Mouse (Mus musculus) heart, embryonic 14.5 days (tissue): ENCODE data around the gene Frmd6. TPM values are rescaled to one million over a fixed set of nuclear protein-coding genes. Genes with fewer than 3 reads are reported as not detected.

Experiments used
- ATAC-seq: fragments of 200-750 bp; cut with Nextera tagmentation; 2 replicates; pipeline ENCODE4 v1.8.0; 2017; ENCODE audit warnings: low read depth, moderate TSS enrichment; ENCODE audit not compliant: insufficient number of reproducible peaks, insufficient read depth, low FRiP score
- H3K27ac ChIP-seq, 2 experiments: fragments of 200-500 bp in 1 of 2; fragments of 300-500 bp in 1 of 2; sonication (generic) in 1 of 2; replicated peaks in 1 of 2; 2 replicates each; pipeline ENCODE4 v1.5.1; 2012 to 2014; ENCODE audit warnings: low read depth in 2 of 2, low read length in 2 of 2, control low read depth in 1 of 2, mild to moderate bottlenecking in 1 of 2, mixed read lengths in 1 of 2; ENCODE audit not compliant: control insufficient read depth in 1 of 2, insufficient read depth in 1 of 2
- H3K27me3 ChIP-seq: fragments of 300-500 bp; sonication (generic); 2 replicates; pipeline ENCODE4 v1.6.1; 2014; ENCODE audit warnings: mild to moderate bottlenecking, low read length, control low read depth; ENCODE audit not compliant: control insufficient read depth, insufficient read depth
- H3K36me3 ChIP-seq: fragments of 300-500 bp; sonication (generic); 2 replicates; pipeline ENCODE4 v1.6.1; 2014; ENCODE audit warnings: mild to moderate bottlenecking, control low read depth, low read length, mixed read lengths; ENCODE audit not compliant: control insufficient read depth, insufficient read depth
- H3K4me1 ChIP-seq, 2 experiments: fragments of 200-500 bp in 1 of 2; fragments of 300-500 bp in 1 of 2; sonication (generic) in 1 of 2; 2 replicates each; pipeline ENCODE4 v1.6.1; 2012 to 2014; ENCODE audit warnings: low read length in 2 of 2, control low read depth in 1 of 2, mixed read lengths in 1 of 2; ENCODE audit not compliant: control insufficient read depth in 2 of 2, insufficient read depth in 2 of 2
- H3K4me2 ChIP-seq: fragments of 300-500 bp; sonication (generic); 2 replicates; pipeline ENCODE4 v1.6.1; 2014; ENCODE audit warnings: mild to moderate bottlenecking, low read length
- H3K4me3 ChIP-seq, 2 experiments: fragments of 200-500 bp in 1 of 2; fragments of 300-500 bp in 1 of 2; sonication (generic) in 1 of 2; 2 replicates each; pipeline ENCODE4 v1.5.1; 2012 to 2014; ENCODE audit warnings: low read length in 2 of 2, mild to moderate bottlenecking in 2 of 2, control low read depth in 1 of 2, low read depth in 1 of 2, moderate library complexity in 1 of 2; ENCODE audit not compliant: control insufficient read depth in 1 of 2, insufficient read depth in 1 of 2
- H3K9ac ChIP-seq: fragments of 300-500 bp; sonication (generic); 2 replicates; pipeline ENCODE4 v1.6.1; 2014; ENCODE audit warnings: mild to moderate bottlenecking, low read length
- H3K9me3 ChIP-seq: fragments of 300-500 bp; sonication (generic); 2 replicates; pipeline ENCODE4 v1.6.1; 2016; ENCODE audit warnings: low read length, control low read depth; ENCODE audit not compliant: control insufficient read depth
- WGBS: fragments of 180-500 bp; shearing (Covaris S2); extraction: QIAGEN DNeasy Blood & Tissue Kit; methylation state at CpG from one replicate; pipeline ENCODE4 v1.1.7; 2014; 5-methylcytosine and 5-hydroxymethylcytosine counted together
- polyA plus RNA-seq: library from polyadenylated mRNA; unstranded; fragments of >200 nt; fragmentation: Nextera tagmentation; extraction: Ambion mirVana; gene quantifications from 2 replicates; pipeline ENCODE4 v1.2.1, GENCODE M21; 2014

Gene Frmd6
- polyA plus RNA-seq, 1 experiment from 2014 or later: 27.0 TPM

DNA sequence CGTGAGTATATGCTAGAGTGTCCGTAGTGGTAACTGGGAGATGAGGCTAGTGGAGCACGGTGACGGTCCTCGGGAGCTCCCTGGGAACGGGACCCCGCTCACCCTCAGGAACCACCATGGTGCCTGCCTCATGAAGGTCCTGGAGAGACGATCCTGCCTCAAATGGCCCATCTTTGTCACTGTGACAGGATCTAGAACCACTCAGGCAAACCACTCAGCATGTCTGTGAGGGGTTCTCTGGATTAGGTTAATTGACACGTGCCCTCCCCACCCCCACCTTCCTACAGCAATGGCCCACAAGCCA, 43.6 kb downstream of the Frmd6 start:
- Histone ChIP-seq H3K9ac (no peak overlapping the region), H3K27me3 (no peaks in the 10 kb centered on the region), H3K36me3 (peaks cover 30% of the 10 kb centered on the region), H3K4me1 (peaks cover 14 to 39% of the 10 kb centered on the region in 2 experiments), H3K4me2 (no peak overlapping the region), H3K9me3 (no peaks in the 10 kb centered on the region), H3K27ac (peak overlapping the region in 1 of 2 experiments; percentile 14; a peak in 1 of 4 replicates), H3K4me3 (no peak overlapping the region)
- no peak for ATAC-seq
- 75% methylated on average over 9 of the region's 9 CpGs for WGBS

DNA sequence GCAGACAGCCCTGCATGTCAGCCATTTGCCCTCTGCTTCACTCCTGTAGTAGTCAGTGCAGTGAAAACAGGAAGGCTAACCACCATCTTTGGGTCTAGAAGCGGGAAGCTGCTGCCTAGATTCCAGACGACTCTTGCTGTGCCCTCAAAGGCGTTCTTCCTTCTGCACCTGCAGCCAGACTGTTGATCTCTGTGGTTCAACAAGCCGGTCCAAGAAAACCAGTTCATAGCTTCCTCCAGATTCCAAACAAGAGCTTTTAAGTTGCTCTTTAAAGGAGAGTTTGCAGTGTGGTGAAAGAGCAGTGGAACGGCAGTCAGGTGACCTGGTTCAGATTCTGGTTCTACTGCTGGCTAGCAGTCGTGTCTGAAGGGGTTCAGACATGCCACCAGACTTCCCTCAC, 48.2 kb downstream of the Frmd6 start:
- Histone ChIP-seq H3K36me3 (peaks cover 18% of the 10 kb centered on the region), H3K9me3 (no peaks in the 10 kb centered on the region), H3K9ac (no peak overlapping the region), H3K4me3 (no peak overlapping the region), H3K4me1 (peaks cover 8 to 23% of the 10 kb centered on the region in 2 experiments), H3K27me3 (no peaks in the 10 kb centered on the region), H3K27ac (peak overlapping the region in 1 of 2 experiments; percentile 4; a peak in 1 of 4 replicates), H3K4me2 (no peak overlapping the region)
- ATAC-seq: no peak
- WGBS: 65% methylated on average over 6 of the region's 6 CpGs

DNA sequence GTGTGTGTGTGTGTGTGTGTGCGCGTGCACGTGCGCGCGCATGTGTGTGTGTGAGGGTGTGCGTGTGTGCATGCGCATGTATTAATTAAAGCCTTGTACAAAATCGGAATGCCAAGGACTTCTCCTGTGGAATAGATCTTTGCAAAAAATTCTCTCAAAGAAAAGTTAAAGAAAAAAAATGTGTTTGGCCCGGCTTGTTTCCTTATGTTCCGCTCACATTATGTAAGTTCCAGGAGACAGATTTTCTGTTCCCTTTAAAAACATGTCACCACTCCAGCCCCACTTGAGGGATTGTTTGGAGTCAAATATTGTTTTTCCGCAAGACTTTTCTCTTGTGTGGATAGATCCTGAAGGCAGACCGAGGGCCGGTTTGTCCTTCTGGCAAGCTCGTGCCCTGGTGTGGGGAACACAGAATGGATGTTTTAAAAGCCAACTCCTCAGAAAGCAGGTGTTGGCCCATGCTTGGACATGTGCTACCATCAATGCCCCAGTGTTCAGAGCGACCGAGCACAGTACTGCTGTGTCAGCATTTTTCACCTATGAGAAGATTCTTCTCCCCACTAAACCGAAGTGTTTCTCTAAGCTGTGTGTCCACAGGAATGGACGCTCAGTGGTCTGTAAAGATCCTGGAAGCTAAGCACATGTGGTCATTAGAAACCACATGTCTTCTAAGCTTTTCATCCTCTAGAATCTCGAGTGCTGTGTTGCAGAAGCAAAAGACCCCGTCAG, 51.1 kb downstream of the Frmd6 start:
- no peaks in the 10 kb centered on the region for H3K9me3 ChIP-seq
- WGBS: 91% methylated on average over 21 of the region's 21 CpGs
- H3K36me3 ChIP-seq: peaks cover 46% of the 10 kb centered on the region
- H3K4me1 ChIP-seq: peaks cover 10 to 16% of the 10 kb centered on the region in 2 experiments
- no peak overlapping the region for H3K4me3 ChIP-seq
- no peak overlapping the region for H3K9ac ChIP-seq
- ATAC-seq: no peak
- H3K27ac ChIP-seq: no peak overlapping the region
- no peaks in the 10 kb centered on the region for H3K27me3 ChIP-seq
- no peak overlapping the region for H3K4me2 ChIP-seq

DNA sequence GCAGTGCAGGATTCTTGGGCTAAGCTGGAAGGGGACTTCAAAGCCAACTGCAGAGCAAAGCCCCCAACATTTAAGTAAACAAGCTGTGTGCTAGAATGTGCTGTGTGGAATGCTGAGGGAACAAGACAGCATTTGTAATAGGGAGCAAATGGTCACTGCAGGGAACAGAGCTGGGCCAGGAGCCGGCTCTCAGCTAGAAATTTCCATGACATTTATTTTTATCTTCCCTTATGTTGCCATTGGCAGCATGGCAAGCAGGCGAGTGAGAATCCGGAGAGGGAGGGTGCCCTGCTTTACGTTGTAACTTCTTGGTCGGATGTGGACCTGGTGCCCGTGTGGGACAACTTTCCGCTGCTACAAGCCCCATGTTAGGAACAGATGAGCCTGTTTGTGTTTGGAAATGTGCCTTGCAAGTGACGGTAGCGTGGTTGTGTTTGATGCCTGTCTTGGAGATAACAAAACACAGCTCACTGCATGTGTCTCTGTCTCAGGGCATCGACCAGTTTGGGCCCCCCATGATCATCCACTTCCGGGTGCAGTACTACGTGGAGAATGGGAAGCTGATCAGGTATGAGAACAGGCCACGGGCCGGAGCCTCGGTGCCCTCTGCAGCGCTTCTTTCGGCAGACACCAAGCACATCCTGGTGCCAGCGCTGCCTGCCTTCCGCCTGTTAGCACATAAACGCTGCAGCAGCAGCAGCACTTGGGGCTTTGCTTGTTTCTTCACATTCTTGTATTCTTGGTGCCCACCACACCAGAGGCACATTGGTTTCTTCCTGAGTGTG, 52.8 kb downstream of the Frmd6 start:
- no peak overlapping the region for H3K4me2 ChIP-seq
- no peaks in the 10 kb centered on the region for H3K27me3 ChIP-seq
- no peak for ATAC-seq
- H3K4me1 ChIP-seq: peaks cover 15 to 23% of the 10 kb centered on the region in 2 experiments
- H3K4me3 ChIP-seq: no peak overlapping the region
- no peaks in the 10 kb centered on the region for H3K9me3 ChIP-seq
- peaks cover 61% of the 10 kb centered on the region for H3K36me3 ChIP-seq
- 0 out of 4 replicates have a peak overlapping the region, but pooled peaks of 1 of the 2 experiments have one; percentile 37 for H3K27ac ChIP-seq
- H3K9ac ChIP-seq: no peak overlapping the region
- 69% methylated on average over 20 of the region's 20 CpGs for WGBS

DNA sequence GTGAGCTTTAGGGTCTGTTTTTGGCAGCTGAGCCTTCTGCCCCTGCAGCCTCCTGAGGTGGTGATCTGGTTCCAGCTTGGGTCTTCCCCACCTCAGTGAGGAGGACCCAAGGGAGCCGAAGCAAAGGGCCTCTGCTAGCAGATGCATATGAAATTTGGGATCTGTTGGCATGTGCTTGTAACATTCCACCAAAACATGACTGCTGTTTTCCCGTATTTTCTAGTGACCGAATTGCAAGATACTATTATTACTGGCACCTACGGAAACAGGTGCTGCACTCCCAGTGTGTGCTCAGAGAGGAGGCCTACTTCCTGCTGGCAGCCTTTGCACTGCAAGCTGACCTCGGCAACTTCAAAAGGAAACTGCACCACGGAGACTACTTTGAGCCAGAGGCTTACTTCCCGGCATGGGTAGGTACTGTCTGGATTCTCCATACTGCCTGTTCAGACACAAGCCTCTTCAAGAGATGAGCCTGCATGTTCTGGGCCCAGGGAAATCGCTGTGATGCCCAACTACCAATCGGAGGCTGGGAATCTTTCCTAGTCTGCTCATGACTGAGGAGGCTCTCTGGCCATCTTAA, 55.2 kb downstream of the Frmd6 start:
- Histone ChIP-seq H3K4me1 (peaks cover 11 to 20% of the 10 kb centered on the region in 2 experiments), H3K36me3 (peaks cover 67% of the 10 kb centered on the region), H3K4me2 (no peak overlapping the region), H3K9me3 (no peaks in the 10 kb centered on the region), H3K4me3 (no peak overlapping the region), H3K9ac (no peak overlapping the region), H3K27ac (peak overlapping the region in 1 of 2 experiments; percentile 66; a peak in 2 of 4 replicates), H3K27me3 (no peaks in the 10 kb centered on the region)
- ATAC-seq: no peak
- 71% methylated on average over 9 of the region's 9 CpGs for WGBS

DNA sequence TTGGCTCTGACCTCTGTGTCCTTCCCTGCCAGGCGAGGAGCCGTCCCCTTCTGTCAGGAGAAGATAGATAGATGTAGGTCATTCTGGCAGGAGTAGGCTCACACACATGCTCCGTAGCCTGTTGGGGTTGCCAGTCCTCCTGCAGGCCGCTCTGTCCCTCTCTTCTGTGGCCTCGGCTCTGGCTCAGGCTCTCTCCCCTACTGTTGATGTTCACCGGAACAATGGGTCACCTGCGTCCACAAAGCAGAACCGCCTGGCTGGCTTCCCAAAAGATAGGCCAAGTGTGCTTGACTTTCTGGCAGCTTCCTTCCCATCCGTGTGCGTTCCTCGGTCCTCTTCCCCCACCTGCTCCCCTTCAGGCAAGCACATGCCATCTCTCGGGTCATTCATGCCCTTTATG, 56.0 kb downstream of the Frmd6 start:
- 35% methylated on average over 12 of the region's 12 CpGs for WGBS
- no peak overlapping the region for H3K4me2 ChIP-seq
- H3K4me3 ChIP-seq: no peak overlapping the region
- H3K9ac ChIP-seq: no peak overlapping the region; the same call in 1 of the 2 replicates
- peaks cover 72% of the 10 kb centered on the region for H3K36me3 ChIP-seq
- peak; percentile 59; the same call in 1 of the 2 replicates for ATAC-seq
- peaks cover 11 to 20% of the 10 kb centered on the region in 2 experiments for H3K4me1 ChIP-seq
- H3K9me3 ChIP-seq: no peaks in the 10 kb centered on the region
- H3K27ac ChIP-seq: peak overlapping the region; percentile 21 to 66; a peak in 3 of 4 replicates
- H3K27me3 ChIP-seq: no peaks in the 10 kb centered on the region

DNA sequence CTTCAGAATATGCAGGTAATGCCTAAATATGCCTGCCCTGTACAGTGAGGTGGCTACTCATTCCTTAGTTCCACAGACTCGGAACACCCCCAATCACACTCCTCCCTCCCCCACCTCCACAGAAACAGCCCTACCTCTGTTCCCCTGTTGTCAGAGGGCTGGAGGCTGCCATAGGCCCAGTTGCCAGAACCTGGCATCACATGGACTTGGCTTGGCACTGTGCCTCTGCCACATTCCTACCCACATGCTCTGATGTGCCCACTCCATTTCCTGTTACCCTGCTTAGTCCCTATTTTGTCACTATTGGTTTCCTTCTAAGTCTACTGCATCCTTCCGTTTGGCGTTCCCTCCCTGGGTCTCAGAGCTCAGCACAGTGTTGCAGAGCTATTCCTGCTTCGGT, 56.5 kb downstream of the Frmd6 start:
- WGBS: 86% methylated on average over 4 of the region's 4 CpGs
- peaks cover 73% of the 10 kb centered on the region for H3K36me3 ChIP-seq

More for the DNA sequence above, 56.5 kb downstream of the Frmd6 start:
- no peak overlapping the region; the same call in 1 of the 2 replicates for H3K9ac ChIP-seq
- no peaks in the 10 kb centered on the region for H3K27me3 ChIP-seq
- H3K9me3 ChIP-seq: no peaks in the 10 kb centered on the region
- peaks cover 11 to 20% of the 10 kb centered on the region in 2 experiments for H3K4me1 ChIP-seq
- H3K4me3 ChIP-seq: no peak overlapping the region
- no peak overlapping the region for H3K4me2 ChIP-seq
- H3K27ac ChIP-seq: peak overlapping the region in 1 of 2 experiments; percentile 66; a peak in 1 of 4 replicates
- ATAC-seq: no peak
